Mouse (Mus musculus) liver, embryonic 14 days (tissue): ENCODE measurements around the gene Mlkl. TPM values are rescaled to one million over a fixed set of nuclear protein-coding genes. Genes with fewer than 3 reads are reported as not detected.

Source experiments
- polyA plus RNA-seq: library from polyadenylated mRNA; depleted of rRNA; stranded (reverse); fragments of >200 nt; gene quantifications from 2 replicates; pipeline ENCODE4 v1.2.3, GENCODE M21; 2012; rRNA removed

Mlkl gene
- 1.7 and 2.7 TPM in 2 replicates for polyA plus RNA-seq

GRCm38 (mm10) chr8:111337890-111338347 is at the start of gene Mlkl:
Mlkl (minus strand) TSS chr8:111338177.

GRCm38 (mm10) chr8:111299821-111300568 is 38.0 kb downstream of the Mlkl start, which contains the start of gene Rfwd3:
Rfwd3 (minus strand) TSS chr8:111300222.

Other genes with a start within 250 kb of the Mlkl start
- gene Clec18a, start 245.8 kb downstream of the Mlkl start, polyA plus RNA-seq, result not detected in 2 replicates
- gene Pdpr, start 243.5 kb downstream of the Mlkl start, polyA plus RNA-seq, result 1.8 and 1.9 TPM in 2 replicates
- gene Glg1, start 79.0 kb downstream of the Mlkl start, polyA plus RNA-seq, result 6.3 and 6.7 TPM in 2 replicates
- 22.9 and 29.5 TPM in 2 replicates for gene Rfwd3, start 38.0 kb downstream of the Mlkl start, polyA plus RNA-seq
- gene Fa2h, start 55.6 kb upstream of the Mlkl start, polyA plus RNA-seq, result 0.02 and 0.03 TPM in 2 replicates
- 2.7 and 2.8 TPM in 2 replicates for gene Wdr59, start 183.9 kb upstream of the Mlkl start, polyA plus RNA-seq
- 11.3 and 12.5 TPM in 2 replicates for gene Znrf1, start 197.9 kb upstream of the Mlkl start, polyA plus RNA-seq